Mouse (Mus musculus): ENCODE data around the gene Glipr1. TPM values are rescaled to one million over a fixed set of nuclear protein-coding genes. Genes with fewer than 3 reads are reported as not detected.

The Glipr1 gene
- polyA plus RNA-seq, 1 experiment from 2014 or later: 1.4 TPM

DNA sequence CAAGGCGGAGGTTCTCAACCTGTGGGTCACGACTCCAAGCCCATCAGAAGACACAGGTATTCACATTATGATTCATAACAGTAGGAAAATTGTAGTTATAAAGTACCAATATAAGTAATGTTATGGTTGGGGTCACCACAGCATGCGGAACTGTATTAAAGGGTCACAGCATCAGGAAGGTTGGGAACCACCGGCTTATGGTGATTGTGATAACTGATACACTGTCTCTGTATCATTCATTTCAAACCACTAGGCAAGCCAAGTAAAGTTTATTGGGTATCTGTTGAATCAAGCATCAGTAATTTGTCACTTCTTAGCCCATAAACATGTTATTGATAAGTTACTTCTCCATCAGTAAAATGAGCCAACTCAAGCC, 44.4 kb downstream of the Glipr1 start:
- WGBS: 42% methylated on average over 4 of the region's 4 CpGs
- no peaks in the 10 kb centered on the region for H3K27me3 ChIP-seq (replicated peaks)
- no peaks in the 10 kb centered on the region for H3K4me1 ChIP-seq
- H3K27ac ChIP-seq (replicated peaks): no peak overlapping the region
- H3K4me2 ChIP-seq: no peak overlapping the region
- H3K9me3 ChIP-seq (replicated peaks): no peaks in the 10 kb centered on the region
- no peak overlapping the region for H3K4me3 ChIP-seq (replicated peaks)
- no peaks in the 10 kb centered on the region for H3K36me3 ChIP-seq
- ATAC-seq (ENCODE audit: low FRiP score): no peak
- no peak overlapping the region for H3K9ac ChIP-seq (replicated peaks)

DNA sequence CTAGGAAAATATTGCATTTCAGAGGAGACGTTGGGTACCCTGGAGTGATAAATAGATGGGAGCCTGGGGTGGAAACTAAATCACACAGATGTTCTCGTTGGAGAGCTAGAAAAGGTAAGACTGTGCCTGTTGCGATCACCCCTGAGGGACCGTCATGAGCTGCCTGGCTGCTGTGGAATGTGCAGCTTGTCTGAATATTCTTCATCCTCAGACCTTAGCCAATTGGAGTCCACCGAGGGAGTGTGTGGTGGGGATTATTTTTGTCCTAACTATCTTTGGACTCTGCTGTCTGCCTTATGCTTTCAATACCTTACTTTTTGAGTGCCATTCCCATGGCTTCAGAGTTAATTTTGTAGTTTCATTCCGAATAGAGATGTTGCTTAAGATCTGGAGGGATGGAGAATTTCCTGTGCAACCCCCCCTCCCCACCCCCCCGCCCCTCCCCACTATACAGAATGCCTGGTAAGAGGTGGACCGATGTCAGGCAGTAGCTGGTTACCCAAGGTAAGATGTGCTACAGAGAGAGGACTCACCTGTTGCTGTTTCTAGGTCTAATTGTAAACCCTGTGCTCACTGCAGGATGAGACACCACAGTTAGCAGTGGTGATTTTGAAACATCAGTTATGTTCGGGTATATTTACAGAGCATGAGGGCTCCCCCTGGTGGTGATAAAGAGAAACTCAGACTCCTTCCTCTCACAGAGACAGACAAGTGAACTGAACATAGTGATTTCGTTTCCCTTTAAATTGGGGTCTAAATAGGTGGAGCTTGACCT, 45.0 kb downstream of the Glipr1 start:
- H3K4me2 ChIP-seq: no peak overlapping the region
- no peak overlapping the region for H3K9ac ChIP-seq (replicated peaks)
- no peaks in the 10 kb centered on the region for H3K27me3 ChIP-seq (replicated peaks)
- H3K36me3 ChIP-seq: no peaks in the 10 kb centered on the region
- no peaks in the 10 kb centered on the region for H3K9me3 ChIP-seq (replicated peaks)
- H3K4me1 ChIP-seq: no peaks in the 10 kb centered on the region
- ATAC-seq (ENCODE audit: low FRiP score): peak; percentile 75; the same call in 1 of the 2 replicates
- no peak overlapping the region for H3K4me3 ChIP-seq (replicated peaks)
- no peak overlapping the region for H3K27ac ChIP-seq (replicated peaks)
- 65% methylated on average over 10 of the region's 10 CpGs for WGBS

DNA sequence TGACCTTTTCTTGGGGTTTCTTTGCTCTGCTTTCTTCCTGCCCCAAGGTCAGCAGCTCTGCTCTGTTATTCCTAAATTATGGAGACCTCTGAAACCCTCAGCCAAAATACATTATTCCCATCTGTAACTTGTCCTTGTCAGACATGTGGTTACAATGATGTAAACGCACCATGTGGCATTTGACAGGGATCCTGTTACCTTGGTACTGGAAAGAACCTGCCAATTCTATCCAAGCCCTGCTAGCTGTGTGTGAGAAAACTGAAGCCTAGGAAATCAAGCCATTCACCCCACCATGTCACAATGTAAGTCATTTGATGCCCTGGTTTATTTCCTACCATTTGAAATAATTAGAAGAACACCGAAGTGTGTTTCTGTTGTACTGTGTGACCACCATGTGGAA, 46.6 kb downstream of the Glipr1 start:
- ATAC-seq (ENCODE audit: low FRiP score): no peak

DNA sequence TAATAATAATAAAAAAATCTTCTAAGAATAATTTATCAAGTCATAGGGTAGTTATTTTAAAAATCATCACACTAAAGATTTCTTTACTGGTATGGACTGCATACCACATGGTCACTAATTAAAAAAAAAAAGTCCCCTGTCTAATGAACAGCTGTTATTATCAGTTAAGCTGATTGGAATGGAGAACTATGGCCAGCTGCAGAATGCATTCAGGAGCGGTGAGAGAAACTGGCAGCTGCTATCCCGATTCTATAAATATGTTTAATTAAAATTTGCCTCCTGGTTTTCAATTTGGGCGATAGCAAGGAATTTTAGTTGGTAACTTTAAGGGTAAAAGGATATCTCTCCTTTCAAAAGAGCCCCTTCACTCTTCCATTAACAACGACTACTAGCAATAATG, 53.4 kb downstream of the Glipr1 start:
- no peaks in the 10 kb centered on the region for H3K4me1 ChIP-seq
- H3K4me2 ChIP-seq: no peak overlapping the region
- H3K4me3 ChIP-seq (replicated peaks): no peak overlapping the region
- H3K36me3 ChIP-seq: no peaks in the 10 kb centered on the region
- 30% methylated on average over 4 of the region's 4 CpGs for WGBS
- no peaks in the 10 kb centered on the region for H3K27me3 ChIP-seq (replicated peaks)
- no peaks in the 10 kb centered on the region for H3K9me3 ChIP-seq (replicated peaks)
- no peak for ATAC-seq (ENCODE audit: low FRiP score)
- H3K27ac ChIP-seq (replicated peaks): no peak overlapping the region
- no peak overlapping the region for H3K9ac ChIP-seq (replicated peaks)

More for the DNA sequence above, 46.6 kb downstream of the Glipr1 start:
- H3K4me2 ChIP-seq: no peak overlapping the region
- no peak overlapping the region for H3K27ac ChIP-seq (replicated peaks)
- H3K36me3 ChIP-seq: no peaks in the 10 kb centered on the region
- WGBS: 92% methylated on average over 2 of the region's 2 CpGs
- H3K9me3 ChIP-seq (replicated peaks): no peaks in the 10 kb centered on the region
- no peak overlapping the region for H3K4me3 ChIP-seq (replicated peaks)
- no peaks in the 10 kb centered on the region for H3K27me3 ChIP-seq (replicated peaks)
- H3K9ac ChIP-seq (replicated peaks): no peak overlapping the region
- H3K4me1 ChIP-seq: no peaks in the 10 kb centered on the region

DNA sequence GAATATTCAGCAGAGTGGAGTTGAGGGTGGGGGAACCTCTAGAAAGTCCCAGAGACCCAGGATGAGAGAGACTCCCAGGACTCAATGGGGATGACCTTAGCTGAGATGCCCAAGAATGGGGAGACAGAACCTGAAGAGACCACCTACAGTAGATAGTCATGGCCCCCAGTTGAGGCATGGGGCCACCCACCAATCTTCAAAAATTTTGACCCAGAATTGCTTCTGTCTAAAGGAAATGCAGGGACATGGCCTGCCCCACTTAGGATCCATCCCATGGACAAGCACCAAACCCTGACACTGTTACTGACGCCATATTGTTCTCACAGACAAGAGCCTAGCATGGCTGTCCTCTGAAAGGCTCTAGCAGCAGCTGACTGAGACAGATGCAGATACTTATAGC, 54.4 kb downstream of the Glipr1 start:
- no peaks in the 10 kb centered on the region for H3K36me3 ChIP-seq
- no peak for ATAC-seq (ENCODE audit: low FRiP score)
- WGBS: 90% methylated on average over 1 of the region's 1 CpGs
- no peaks in the 10 kb centered on the region for H3K27me3 ChIP-seq (replicated peaks)
- no peak overlapping the region for H3K9ac ChIP-seq (replicated peaks)
- no peaks in the 10 kb centered on the region for H3K9me3 ChIP-seq (replicated peaks)
- no peak overlapping the region for H3K4me3 ChIP-seq (replicated peaks)
- H3K27ac ChIP-seq (replicated peaks): no peak overlapping the region
- H3K4me2 ChIP-seq: no peak overlapping the region
- no peaks in the 10 kb centered on the region for H3K4me1 ChIP-seq

DNA sequence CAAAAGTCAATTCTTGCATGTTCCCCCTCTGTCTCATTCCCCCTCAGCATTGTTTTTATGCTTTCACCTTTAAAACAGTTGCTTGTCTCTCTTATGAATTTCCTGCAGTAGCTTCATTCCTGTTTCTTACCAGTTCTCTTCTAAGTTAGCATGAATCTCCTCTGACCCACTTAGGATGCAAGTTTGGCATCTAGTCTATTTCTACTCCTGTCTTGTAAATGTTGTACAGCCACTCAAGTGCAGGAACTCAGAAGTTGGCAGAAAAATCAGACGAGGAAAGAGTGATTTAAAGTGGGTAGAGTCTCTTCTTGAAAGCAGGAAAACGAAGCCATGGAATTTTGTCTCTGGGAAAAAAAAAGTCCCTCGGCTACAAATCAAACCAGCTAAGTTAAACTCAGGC, 56.9 kb downstream of the Glipr1 start:
- Histone ChIP-seq H3K4me3 (replicated peaks) (no peak overlapping the region), H3K4me1 (no peaks in the 10 kb centered on the region), H3K9ac (replicated peaks) (no peak overlapping the region), H3K27ac (replicated peaks) (no peak overlapping the region), H3K4me2 (no peak overlapping the region), H3K36me3 (no peaks in the 10 kb centered on the region), H3K27me3 (replicated peaks) (no peaks in the 10 kb centered on the region), H3K9me3 (replicated peaks) (no peaks in the 10 kb centered on the region)
- 74% methylated on average over 3 of the region's 3 CpGs for WGBS
- no peak for ATAC-seq (ENCODE audit: low FRiP score)

DNA sequence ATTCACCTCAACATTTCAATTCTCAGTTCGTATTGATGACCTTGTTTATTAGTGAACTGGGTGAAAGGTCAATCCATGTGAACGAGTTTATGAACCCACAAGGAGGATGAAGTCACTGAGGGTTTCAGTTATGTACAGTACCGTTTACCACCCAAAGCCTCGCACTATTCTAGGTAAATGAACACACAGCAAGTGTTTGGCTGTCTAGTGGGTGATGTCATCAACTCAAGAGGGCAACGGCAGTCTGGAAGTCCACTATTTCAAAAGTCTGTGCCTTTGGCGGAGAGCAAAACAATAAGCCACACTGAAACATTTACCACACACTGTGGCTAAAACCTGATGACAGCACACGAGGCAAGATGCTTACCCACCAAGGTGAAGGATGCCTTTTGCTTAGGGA, 59.4 kb downstream of the Glipr1 start:
- Histone ChIP-seq H3K9me3 (replicated peaks) (no peaks in the 10 kb centered on the region), H3K36me3 (no peaks in the 10 kb centered on the region), H3K9ac (replicated peaks) (no peak overlapping the region), H3K27me3 (replicated peaks) (no peaks in the 10 kb centered on the region), H3K4me3 (replicated peaks) (no peak overlapping the region), H3K4me1 (no peaks in the 10 kb centered on the region), H3K4me2 (no peak overlapping the region), H3K27ac (replicated peaks) (no peak overlapping the region)
- WGBS: 85% methylated on average over 7 of the region's 7 CpGs
- no peak for ATAC-seq (ENCODE audit: low FRiP score)

DNA sequence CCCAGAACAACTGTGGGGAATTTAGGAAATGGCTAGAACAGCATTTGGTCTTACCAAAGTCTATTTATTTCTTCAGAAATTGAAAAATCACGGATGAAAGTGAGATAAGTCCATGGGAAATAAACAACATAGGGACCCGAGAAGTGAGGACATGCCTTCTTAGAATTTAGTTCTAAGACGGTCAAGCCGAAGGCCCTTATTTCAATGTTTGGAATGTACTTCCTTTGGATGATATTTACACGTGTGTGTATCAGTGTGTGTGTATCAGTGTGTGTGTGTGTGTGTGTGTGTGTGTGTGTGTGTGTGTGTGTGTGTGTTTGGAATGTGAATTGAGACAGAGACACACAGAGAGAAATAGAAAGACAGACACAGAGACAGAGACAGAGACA, 65.3 kb downstream of the Glipr1 start:
- Histone ChIP-seq H3K4me2 (no peak overlapping the region), H3K36me3 (no peaks in the 10 kb centered on the region), H3K27ac (replicated peaks) (no peak overlapping the region), H3K9ac (replicated peaks) (no peak overlapping the region), H3K27me3 (replicated peaks) (no peaks in the 10 kb centered on the region), H3K4me3 (replicated peaks) (no peak overlapping the region), H3K9me3 (replicated peaks) (no peaks in the 10 kb centered on the region), H3K4me1 (peaks cover 18% of the 10 kb centered on the region)
- ATAC-seq (ENCODE audit: low FRiP score): no peak
- WGBS: 79% methylated on average over 5 of the region's 5 CpGs

DNA sequence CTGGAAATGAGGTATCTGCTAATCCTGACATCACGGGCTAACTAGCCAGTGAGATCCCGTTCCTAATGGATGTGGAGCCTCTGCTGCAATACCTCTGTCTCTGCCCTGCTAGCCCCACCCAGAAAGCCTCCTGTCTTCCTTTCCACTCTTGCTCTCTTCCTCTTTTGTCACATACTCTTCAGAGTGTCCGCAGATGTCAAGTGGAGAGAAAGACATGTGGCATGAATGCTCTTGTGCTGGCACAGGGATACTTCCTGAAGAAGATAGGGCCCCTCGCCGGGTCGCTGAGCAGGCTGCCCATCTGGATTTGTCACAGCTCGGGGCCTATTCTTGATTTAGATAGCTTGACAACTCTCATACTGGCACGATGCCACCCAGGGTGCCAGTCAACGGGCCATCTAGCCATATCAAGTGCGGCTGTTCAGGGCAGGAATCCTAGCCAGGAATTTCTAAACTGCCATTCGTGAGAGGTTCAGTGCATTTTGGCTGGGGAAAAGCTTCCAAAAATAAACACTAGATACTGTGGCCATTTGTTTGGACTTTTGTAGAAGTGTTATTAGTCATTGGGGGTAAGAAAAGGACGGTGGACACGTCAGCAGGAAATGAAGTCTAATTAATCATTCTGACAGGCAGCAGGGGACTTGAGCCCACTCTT, 65.8 kb downstream of the Glipr1 start:
- Histone ChIP-seq H3K9me3 (replicated peaks) (no peaks in the 10 kb centered on the region), H3K36me3 (no peaks in the 10 kb centered on the region), H3K4me1 (peaks cover 18% of the 10 kb centered on the region), H3K4me3 (replicated peaks) (no peak overlapping the region), H3K27ac (replicated peaks) (no peak overlapping the region), H3K4me2 (no peak overlapping the region), H3K9ac (replicated peaks) (no peak overlapping the region), H3K27me3 (replicated peaks) (no peaks in the 10 kb centered on the region)
- ATAC-seq (ENCODE audit: low FRiP score): no peak
- 33% methylated on average over 13 of the region's 13 CpGs for WGBS

DNA sequence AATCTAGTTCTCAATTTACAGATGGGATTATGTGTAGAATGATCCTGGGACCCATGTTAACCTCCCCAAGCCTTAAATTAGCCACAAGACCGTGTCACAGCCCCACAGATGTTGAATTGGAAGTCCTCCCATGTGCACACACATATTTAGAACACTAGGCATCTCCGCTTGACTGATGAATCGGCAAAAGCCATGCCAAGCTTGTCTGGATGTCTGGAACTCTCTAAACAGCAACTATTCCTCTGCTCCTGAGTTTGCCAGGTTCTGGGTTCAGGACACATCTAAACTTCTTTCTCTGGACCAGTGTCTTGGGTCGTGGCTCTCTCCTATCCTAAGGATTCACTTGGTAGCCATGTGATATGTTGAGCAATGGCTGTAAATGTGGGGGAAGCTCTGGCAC, 66.4 kb downstream of the Glipr1 start:
- peaks cover 18% of the 10 kb centered on the region for H3K4me1 ChIP-seq
- H3K27me3 ChIP-seq (replicated peaks): no peaks in the 10 kb centered on the region
- WGBS: 77% methylated on average over 4 of the region's 4 CpGs
- H3K4me2 ChIP-seq: no peak overlapping the region
- H3K27ac ChIP-seq (replicated peaks): no peak overlapping the region
- no peaks in the 10 kb centered on the region for H3K9me3 ChIP-seq (replicated peaks)
- no peak for ATAC-seq (ENCODE audit: low FRiP score)
- H3K36me3 ChIP-seq: no peaks in the 10 kb centered on the region
- no peak overlapping the region for H3K4me3 ChIP-seq (replicated peaks)
- H3K9ac ChIP-seq (replicated peaks): no peak overlapping the region
